Mouse (Mus musculus) intestine, postnatal 0 days (tissue): ENCODE measurements at regions not wholly inside any gene's neighbourhood (a gene's known extent, or its start where the extent isn't known, plus 50 kb on each side); places are given as distances from the start of the nearest gene placed in this dataset.

Source experiments
- ATAC-seq: fragments of 200-750 bp; cut with Nextera tagmentation; 2 replicates; pipeline ENCODE4 v1.8.0; 2017; ENCODE audit warnings: mild to moderate bottlenecking, moderate TSS enrichment, moderate library complexity
- H3K27ac ChIP-seq: fragments of 300-500 bp; sonication (generic); 2 replicates; pipeline ENCODE4 v1.5.1; 2014; ENCODE audit warnings: mild to moderate bottlenecking, low read depth, low read length, moderate library complexity
- H3K27me3 ChIP-seq: fragments of 300-500 bp; sonication (generic); replicated peaks from 2 replicates; pipeline ENCODE4 v1.6.1; 2014; ENCODE audit warnings: low read length, mixed read lengths; ENCODE audit not compliant: control insufficient read depth, insufficient read depth
- H3K36me3 ChIP-seq: fragments of 300-500 bp; sonication (generic); 2 replicates; pipeline ENCODE4 v1.6.1; 2014; ENCODE audit warnings: mild to moderate bottlenecking, moderate library complexity; ENCODE audit not compliant: control insufficient read depth, insufficient read depth
- H3K4me1 ChIP-seq: fragments of 300-500 bp; sonication (generic); replicated peaks from 2 replicates; pipeline ENCODE4 v1.6.1; 2014; ENCODE audit warnings: antibody characterized with exemption, low read length, mixed read lengths; ENCODE audit not compliant: control insufficient read depth, insufficient read depth
- H3K4me2 ChIP-seq: fragments of 300-500 bp; sonication (generic); replicated peaks from 2 replicates; pipeline ENCODE4 v1.6.1; 2014; ENCODE audit warnings: low read depth, mild to moderate bottlenecking, moderate library complexity
- H3K4me3 ChIP-seq: fragments of 300-500 bp; sonication (generic); 2 replicates; pipeline ENCODE4 v1.5.1; 2014; ENCODE audit warnings: low read depth, low read length
- H3K9ac ChIP-seq: fragments of 300-500 bp; sonication (generic); 2 replicates; pipeline ENCODE4 v1.6.1; 2014; ENCODE audit warnings: mild to moderate bottlenecking, low read depth, low read length
- H3K9me3 ChIP-seq: fragments of 300-500 bp; sonication (generic); 2 replicates; pipeline ENCODE4 v1.6.1; 2016; ENCODE audit warnings: mixed run types; ENCODE audit not compliant: control insufficient read depth
- CTCF ChIP-seq: sonication (generic); IDR thresholded peaks from 2 replicates; pipeline ENCODE4 v1.5.1; 2016; ENCODE audit warnings: low read depth, mild to moderate bottlenecking, control low read depth, antibody characterized with exemption, moderate library complexity
- WGBS: fragments of 180-500 bp; shearing (Covaris S2); extraction: QIAGEN DNeasy Blood & Tissue Kit; methylation state at CpG from one replicate; pipeline ENCODE4 v1.1.7; 2014; 5-methylcytosine and 5-hydroxymethylcytosine counted together

GRCm38 (mm10) chr17:44438526-44438925 lies 250.1 kb downstream of the Clic5 start:
- no peaks in the 10 kb centered on the region for H3K9me3 ChIP-seq
- TF ChIP-seq CTCF, result no peak
- H3K4me2 ChIP-seq, result no peak overlapping the region
- H3K36me3 ChIP-seq, result no peaks in the 10 kb centered on the region
- no peaks in the 10 kb centered on the region for H3K4me1 ChIP-seq
- H3K9ac ChIP-seq, result no peak overlapping the region
- H3K27me3 ChIP-seq, result no peaks in the 10 kb centered on the region
- no peak overlapping the region for H3K27ac ChIP-seq
- no peak overlapping the region for H3K4me3 ChIP-seq
- no peak for ATAC-seq

GRCm38 (mm10) chr17:44443460-44443859 lies 255.1 kb downstream of the Clic5 start:
- no peak for ATAC-seq
- no peak overlapping the region for H3K4me3 ChIP-seq
- no peak overlapping the region for H3K27ac ChIP-seq
- H3K9ac ChIP-seq, result no peak overlapping the region
- H3K4me2 ChIP-seq, result no peak overlapping the region
- H3K36me3 ChIP-seq, result no peaks in the 10 kb centered on the region
- H3K27me3 ChIP-seq, result no peaks in the 10 kb centered on the region
- TF ChIP-seq CTCF, result no peak
- 47% methylated on average over 11 of the region's 11 CpGs for WGBS
- H3K9me3 ChIP-seq, result no peaks in the 10 kb centered on the region
- H3K4me1 ChIP-seq, result no peaks in the 10 kb centered on the region

GRCm38 (mm10) chr17:44445361-44445760 lies 257.0 kb downstream of the Clic5 start:
- Histone ChIP-seq H3K4me3 (no peak overlapping the region), H3K36me3 (no peaks in the 10 kb centered on the region), H3K27me3 (no peaks in the 10 kb centered on the region), H3K4me1 (no peaks in the 10 kb centered on the region), H3K4me2 (no peak overlapping the region), H3K9me3 (no peaks in the 10 kb centered on the region), H3K27ac (no peak overlapping the region), H3K9ac (no peak overlapping the region)
- 65% methylated on average over 3 of the region's 3 CpGs for WGBS
- TF ChIP-seq CTCF, result no peak
- no peak for ATAC-seq
